Mouse (Mus musculus): ENCODE measurements around the gene Hmga1. TPM values are rescaled to one million over a fixed set of nuclear protein-coding genes. Genes with fewer than 3 reads are reported as not detected.

Gene Hmga1
- not detected in 2 replicates for polyA plus RNA-seq (2012; ENCODE audit: insufficient read depth, insufficient read length, low replicate concordance, missing spikeins)

- peak; percentile 71; the same call in 1 of the 2 replicates for TF ChIP-seq POLR2A (IDR thresholded peaks at IDR 0.05; ENCODE audit: insufficient read depth, low read depth, low read length)
- peak; percentile 2; the same call in 1 of the 2 replicates for TF ChIP-seq CTCF (IDR thresholded peaks at IDR 0.05; ENCODE audit: insufficient read depth, low read depth, low read length)
- under 1% methylated on average over 79 of the region's 79 CpGs for WGBS
- Histone ChIP-seq H3K4me3 (ENCODE audit: insufficient read depth, low read depth, low read length) (peak within 1 kb of the TSS; percentile 97), H3K4me1 (ENCODE audit: control insufficient read depth, insufficient read depth, low read length) (peaks cover 38% of the 10 kb centered on the region), H3K27ac (ENCODE audit: insufficient read depth, low read depth, low read length) (peak within 1 kb of the TSS; percentile 74)
Measured at GRCm38 (mm10) chr17:27556315-27557011, at the start of gene Hmga1. Hmga1 (plus strand) TSS chr17:27556497.

DNA sequence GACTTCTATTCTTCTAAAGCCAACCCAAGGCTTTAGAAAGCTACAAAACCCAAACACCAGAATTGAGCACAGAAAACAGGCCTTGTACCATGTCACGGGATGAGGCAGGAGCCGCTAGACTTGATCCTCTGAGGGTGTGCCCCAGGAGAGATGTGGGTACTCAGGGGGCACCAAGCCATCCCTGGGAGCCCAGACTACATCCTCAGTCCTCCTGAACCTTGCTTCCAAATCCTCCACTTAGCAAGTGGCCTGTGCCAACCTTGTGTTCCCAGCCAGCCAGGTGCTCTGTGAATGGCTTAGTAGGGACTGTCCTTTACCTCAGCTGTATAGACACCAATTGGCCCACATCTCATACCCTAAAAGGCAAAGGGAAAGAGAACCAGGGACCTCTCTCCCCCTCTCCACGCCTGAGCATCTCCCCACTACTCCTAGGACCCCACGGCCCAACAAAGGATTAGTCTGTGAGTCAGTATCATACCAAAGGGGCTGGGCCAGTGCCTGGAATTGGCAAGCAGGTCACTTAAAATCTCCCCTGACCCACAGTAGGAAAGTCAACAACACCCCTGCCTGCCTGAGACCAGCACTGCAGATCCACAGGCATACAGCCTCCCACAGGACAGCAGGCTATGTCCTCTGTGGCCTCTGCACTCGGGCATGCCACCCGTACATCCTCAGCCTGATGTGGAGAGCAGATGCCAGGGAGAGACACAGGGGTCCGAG, 49.3 kb upstream of the Hmga1 start:
- no peak overlapping the region for H3K4me3 ChIP-seq (ENCODE audit: insufficient read depth, low read depth, low read length)
- WGBS, result 76% methylated on average over 7 of the region's 7 CpGs
- H3K27ac ChIP-seq (ENCODE audit: insufficient read depth, low read depth, low read length), result 0 out of 2 replicates have a peak overlapping the region, but pooled peaks have one; percentile 7
- peaks cover 89% of the 10 kb centered on the region for H3K4me1 ChIP-seq (ENCODE audit: control insufficient read depth, insufficient read depth, low read length)
- no peak for TF ChIP-seq CTCF (IDR thresholded peaks at IDR 0.05; ENCODE audit: insufficient read depth, low read depth, low read length)
- TF ChIP-seq POLR2A (IDR thresholded peaks at IDR 0.05; ENCODE audit: insufficient read depth, low read depth, low read length), result no peak

- TF ChIP-seq POLR2A (IDR thresholded peaks at IDR 0.05; ENCODE audit: insufficient read depth, low read depth, low read length), result no peak
- TF ChIP-seq CTCF (IDR thresholded peaks at IDR 0.05; ENCODE audit: insufficient read depth, low read depth, low read length), result no peak
- H3K4me1 ChIP-seq (ENCODE audit: control insufficient read depth, insufficient read depth, low read length), result peaks cover 83% of the 10 kb centered on the region
- WGBS, result 66% methylated on average over 7 of the region's 7 CpGs
- peak overlapping the region; percentile 4; the same call in 1 of the 2 replicates for H3K27ac ChIP-seq (ENCODE audit: insufficient read depth, low read depth, low read length)
- no peak overlapping the region for H3K4me3 ChIP-seq (ENCODE audit: insufficient read depth, low read depth, low read length)
Measured at GRCm38 (mm10) chr17:27507591-27507945, 48.7 kb upstream of the Hmga1 start.

DNA sequence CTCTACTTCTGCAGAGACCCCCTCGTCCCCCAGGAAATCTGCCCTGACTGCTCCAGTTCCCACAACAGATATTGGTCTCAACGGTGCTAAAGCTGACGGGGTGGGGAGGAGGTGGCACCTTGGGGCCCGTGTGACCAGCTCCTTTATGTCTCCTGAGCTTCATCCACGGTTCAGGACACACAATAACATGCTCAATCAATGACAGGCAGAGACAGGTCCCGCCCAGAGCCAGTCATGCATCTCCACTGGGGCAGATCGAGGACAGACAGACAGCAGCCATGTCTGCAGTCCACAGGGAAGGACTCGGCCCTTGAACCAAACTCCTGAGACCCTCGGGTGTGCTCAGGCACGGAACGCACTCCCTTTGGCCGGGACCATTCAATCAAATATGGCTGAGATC, 48.3 kb upstream of the Hmga1 start:
- WGBS, result 76% methylated on average over 12 of the region's 12 CpGs
- H3K4me3 ChIP-seq (ENCODE audit: insufficient read depth, low read depth, low read length), result 0 out of 2 replicates have a peak overlapping the region, but pooled peaks have one; percentile 0

GRCm38 (mm10) chr17:27508513-27508912, 47.8 kb upstream of the Hmga1 start:
- H3K4me3 ChIP-seq (ENCODE audit: insufficient read depth, low read depth, low read length), result 0 out of 2 replicates have a peak overlapping the region, but pooled peaks have one; percentile 0
- peaks cover 75% of the 10 kb centered on the region for H3K4me1 ChIP-seq (ENCODE audit: control insufficient read depth, insufficient read depth, low read length)
- TF ChIP-seq POLR2A (IDR thresholded peaks at IDR 0.05; ENCODE audit: insufficient read depth, low read depth, low read length) (no peak), CTCF (IDR thresholded peaks at IDR 0.05; ENCODE audit: insufficient read depth, low read depth, low read length) (no peak)
- WGBS, result 90% methylated on average over 5 of the region's 5 CpGs
- H3K27ac ChIP-seq (ENCODE audit: insufficient read depth, low read depth, low read length), result peak overlapping the region; percentile 17; the same call in 1 of the 2 replicates

More for the DNA sequence above, 48.3 kb upstream of the Hmga1 start:
- Histone ChIP-seq H3K27ac (ENCODE audit: insufficient read depth, low read depth, low read length) (peak overlapping the region; percentile 17), H3K4me1 (ENCODE audit: control insufficient read depth, insufficient read depth, low read length) (peaks cover 79% of the 10 kb centered on the region)
- no peak for TF ChIP-seq CTCF (IDR thresholded peaks at IDR 0.05; ENCODE audit: insufficient read depth, low read depth, low read length)
- no peak for TF ChIP-seq POLR2A (IDR thresholded peaks at IDR 0.05; ENCODE audit: insufficient read depth, low read depth, low read length)

- 74% methylated on average over 5 of the region's 5 CpGs for WGBS
- Histone ChIP-seq H3K4me3 (ENCODE audit: insufficient read depth, low read depth, low read length) (no peak overlapping the region), H3K27ac (ENCODE audit: insufficient read depth, low read depth, low read length) (no peak overlapping the region), H3K4me1 (ENCODE audit: control insufficient read depth, insufficient read depth, low read length) (peaks cover 75% of the 10 kb centered on the region)
- TF ChIP-seq POLR2A (IDR thresholded peaks at IDR 0.05; ENCODE audit: insufficient read depth, low read depth, low read length), result no peak
Measured at GRCm38 (mm10) chr17:27509056-27509455, 47.2 kb upstream of the Hmga1 start.

- 31% methylated on average over 9 of the region's 9 CpGs for WGBS
- H3K27ac ChIP-seq (ENCODE audit: insufficient read depth, low read depth, low read length), result peak overlapping the region; percentile 91
- no peak for TF ChIP-seq POLR2A (IDR thresholded peaks at IDR 0.05; ENCODE audit: insufficient read depth, low read depth, low read length)
- peaks cover 75% of the 10 kb centered on the region for H3K4me1 ChIP-seq (ENCODE audit: control insufficient read depth, insufficient read depth, low read length)
- H3K4me3 ChIP-seq (ENCODE audit: insufficient read depth, low read depth, low read length), result peak overlapping the region; percentile 68
Measured at GRCm38 (mm10) chr17:27510258-27511124, 45.8 kb upstream of the Hmga1 start.

GRCm38 (mm10) chr17:27511125-27511735, 45.1 kb upstream of the Hmga1 start:
- WGBS, result 63% methylated on average over 7 of the region's 7 CpGs
- Histone ChIP-seq H3K27ac (ENCODE audit: insufficient read depth, low read depth, low read length) (peak overlapping the region; percentile 91), H3K4me3 (ENCODE audit: insufficient read depth, low read depth, low read length) (peak overlapping the region; percentile 68), H3K4me1 (ENCODE audit: control insufficient read depth, insufficient read depth, low read length) (peaks cover 68% of the 10 kb centered on the region)
- no peak for TF ChIP-seq CTCF (IDR thresholded peaks at IDR 0.05; ENCODE audit: insufficient read depth, low read depth, low read length)
- no peak for TF ChIP-seq POLR2A (IDR thresholded peaks at IDR 0.05; ENCODE audit: insufficient read depth, low read depth, low read length)

Data from olfactory bulb, adult 2 months (tissue).